Mouse (Mus musculus): ENCODE data around the gene C2cd6. TPM values are rescaled to one million over a fixed set of nuclear protein-coding genes. Genes with fewer than 3 reads are reported as not detected.

The C2cd6 gene
- not detected in 2 replicates for polyA plus RNA-seq (2012; ENCODE audit: insufficient read depth, insufficient read length, missing spikeins)

DNA sequence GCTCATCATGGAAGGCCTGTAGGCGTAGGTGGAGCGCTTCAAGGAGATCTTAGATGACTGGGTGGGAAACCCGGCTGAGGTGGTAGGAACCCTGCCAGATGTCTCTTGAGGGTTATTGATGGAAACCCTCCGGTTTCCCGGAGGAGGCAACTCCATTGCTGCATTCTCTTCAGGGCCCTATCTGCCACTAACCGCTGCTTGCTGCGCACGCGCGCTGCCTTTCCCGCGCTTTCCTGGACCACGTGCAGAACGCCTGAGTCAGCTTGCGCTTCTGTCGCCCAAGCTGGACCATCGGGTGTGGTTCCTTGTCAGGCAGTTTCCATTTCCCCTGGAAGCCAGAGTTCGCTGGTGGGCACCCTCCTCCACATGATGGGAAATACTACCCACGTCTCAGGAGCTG lies at the start of gene C2cd6:
Gene C2cd6 (minus strand): TSS at position 196 of the 400 bp plus-strand sequence.
- H3K4me3 ChIP-seq (ENCODE audit: insufficient read depth, low read length): no peak within 1 kb of the TSS
- H3K4me1 ChIP-seq (ENCODE audit: control insufficient read depth, insufficient read depth, low read length): no peaks in the 10 kb centered on the region
- no peak within 1 kb of the TSS for H3K27ac ChIP-seq (ENCODE audit: insufficient read depth, low read depth, low read length)
- TF ChIP-seq CTCF (IDR thresholded peaks at IDR 0.05; ENCODE audit: low read depth, low read length): no peak
- no peak for TF ChIP-seq POLR2A (IDR thresholded peaks at IDR 0.05; ENCODE audit: borderline replicate concordance, low read depth, low read length)

DNA sequence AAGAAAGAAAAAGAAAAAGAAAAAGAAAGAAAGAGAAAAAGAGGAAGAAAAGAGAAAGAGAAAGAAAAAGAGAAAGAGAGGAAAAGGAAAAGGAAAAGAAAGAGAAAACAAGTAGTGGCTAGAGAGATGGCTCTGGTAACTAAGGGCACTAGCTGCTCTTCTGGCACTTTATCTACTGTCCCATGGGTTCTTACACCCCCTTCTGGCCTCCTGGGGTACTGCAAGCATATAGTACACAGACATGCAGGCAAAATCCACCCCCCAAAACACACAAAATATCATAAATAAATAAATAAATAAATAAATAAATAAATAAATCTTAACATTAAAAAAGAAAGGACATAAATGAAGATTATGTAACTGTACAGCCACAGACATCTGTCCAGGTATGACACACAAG lies 48.1 kb upstream of the C2cd6 start:
- Histone ChIP-seq H3K4me1 (ENCODE audit: control insufficient read depth, insufficient read depth, low read length) (no peaks in the 10 kb centered on the region), H3K4me3 (ENCODE audit: insufficient read depth, low read length) (no peak overlapping the region), H3K27ac (ENCODE audit: insufficient read depth, low read depth, low read length) (no peak overlapping the region)
- TF ChIP-seq POLR2A (IDR thresholded peaks at IDR 0.05; ENCODE audit: borderline replicate concordance, low read depth, low read length): no peak
- no peak for TF ChIP-seq CTCF (IDR thresholded peaks at IDR 0.05; ENCODE audit: low read depth, low read length)

DNA sequence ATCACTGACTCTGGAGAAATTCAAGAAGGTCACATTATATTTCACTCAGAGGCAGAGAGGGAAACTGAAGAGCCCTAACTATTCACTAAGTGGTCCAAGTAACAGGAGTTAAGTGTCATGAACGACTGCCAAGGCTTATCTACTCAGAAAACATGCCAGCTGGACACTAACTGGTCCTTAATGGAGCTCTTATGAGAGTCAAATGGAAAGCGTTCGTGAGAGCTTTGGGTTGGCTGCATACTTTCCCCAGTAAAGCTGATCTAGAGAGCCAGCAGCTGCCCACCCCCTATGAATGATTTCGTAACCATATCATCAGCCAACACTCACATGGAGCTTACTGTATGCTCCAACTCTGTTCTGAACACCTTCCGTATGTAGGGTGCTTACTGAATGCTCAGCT lies 39.7 kb upstream of the C2cd6 start:
- Histone ChIP-seq H3K4me3 (ENCODE audit: insufficient read depth, low read length) (no peak overlapping the region), H3K4me1 (ENCODE audit: control insufficient read depth, insufficient read depth, low read length) (no peaks in the 10 kb centered on the region), H3K27ac (ENCODE audit: insufficient read depth, low read depth, low read length) (no peak overlapping the region)
- TF ChIP-seq POLR2A (IDR thresholded peaks at IDR 0.05; ENCODE audit: borderline replicate concordance, low read depth, low read length): no peak

DNA sequence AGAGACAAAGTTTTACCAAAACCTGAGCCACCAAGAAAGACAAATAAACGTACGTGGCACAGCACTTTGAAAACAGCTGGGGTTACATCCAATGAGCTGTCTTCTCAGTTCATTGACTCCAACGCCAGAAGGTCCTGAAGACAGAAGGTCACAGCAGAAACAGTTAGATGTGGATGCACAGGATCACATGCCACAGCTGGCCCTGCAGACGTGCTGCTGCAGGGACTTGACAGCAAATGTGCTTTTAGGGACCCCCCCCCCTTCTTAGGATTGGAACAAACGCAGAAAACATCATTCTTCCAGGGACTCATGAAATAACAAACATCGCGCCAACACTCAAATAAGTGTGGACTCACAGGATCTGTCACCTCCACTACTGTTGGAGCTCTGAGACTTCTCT lies 34.2 kb upstream of the C2cd6 start:
- Histone ChIP-seq H3K4me3 (ENCODE audit: insufficient read depth, low read length) (no peak overlapping the region), H3K27ac (ENCODE audit: insufficient read depth, low read depth, low read length) (no peak overlapping the region), H3K4me1 (ENCODE audit: control insufficient read depth, insufficient read depth, low read length) (no peaks in the 10 kb centered on the region)
- no peak for TF ChIP-seq CTCF (IDR thresholded peaks at IDR 0.05; ENCODE audit: low read depth, low read length)
- TF ChIP-seq POLR2A (IDR thresholded peaks at IDR 0.05; ENCODE audit: borderline replicate concordance, low read depth, low read length): no peak

DNA sequence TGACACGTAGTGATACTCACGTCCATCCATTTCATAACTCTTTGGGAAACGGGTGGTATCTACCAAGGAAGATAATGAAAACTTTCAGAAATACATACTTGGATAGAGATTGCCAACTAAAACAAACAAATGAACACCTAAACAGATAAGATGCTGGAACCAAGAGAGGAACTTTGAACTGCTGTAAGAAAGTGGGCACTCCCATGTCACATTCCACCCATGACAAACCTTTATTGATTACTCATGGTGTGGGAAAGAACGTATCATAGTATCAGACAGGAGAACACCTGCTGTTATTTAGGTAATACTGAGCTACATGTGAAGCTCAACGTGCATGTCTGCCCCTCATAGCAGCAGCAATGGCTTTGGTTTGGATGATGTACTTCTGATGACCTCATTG lies 30.9 kb upstream of the C2cd6 start:
- no peak overlapping the region for H3K27ac ChIP-seq (ENCODE audit: insufficient read depth, low read depth, low read length)
- H3K4me3 ChIP-seq (ENCODE audit: insufficient read depth, low read length): no peak overlapping the region
- TF ChIP-seq POLR2A (IDR thresholded peaks at IDR 0.05; ENCODE audit: borderline replicate concordance, low read depth, low read length) (no peak), CTCF (IDR thresholded peaks at IDR 0.05; ENCODE audit: low read depth, low read length) (no peak)
- no peaks in the 10 kb centered on the region for H3K4me1 ChIP-seq (ENCODE audit: control insufficient read depth, insufficient read depth, low read length)

DNA sequence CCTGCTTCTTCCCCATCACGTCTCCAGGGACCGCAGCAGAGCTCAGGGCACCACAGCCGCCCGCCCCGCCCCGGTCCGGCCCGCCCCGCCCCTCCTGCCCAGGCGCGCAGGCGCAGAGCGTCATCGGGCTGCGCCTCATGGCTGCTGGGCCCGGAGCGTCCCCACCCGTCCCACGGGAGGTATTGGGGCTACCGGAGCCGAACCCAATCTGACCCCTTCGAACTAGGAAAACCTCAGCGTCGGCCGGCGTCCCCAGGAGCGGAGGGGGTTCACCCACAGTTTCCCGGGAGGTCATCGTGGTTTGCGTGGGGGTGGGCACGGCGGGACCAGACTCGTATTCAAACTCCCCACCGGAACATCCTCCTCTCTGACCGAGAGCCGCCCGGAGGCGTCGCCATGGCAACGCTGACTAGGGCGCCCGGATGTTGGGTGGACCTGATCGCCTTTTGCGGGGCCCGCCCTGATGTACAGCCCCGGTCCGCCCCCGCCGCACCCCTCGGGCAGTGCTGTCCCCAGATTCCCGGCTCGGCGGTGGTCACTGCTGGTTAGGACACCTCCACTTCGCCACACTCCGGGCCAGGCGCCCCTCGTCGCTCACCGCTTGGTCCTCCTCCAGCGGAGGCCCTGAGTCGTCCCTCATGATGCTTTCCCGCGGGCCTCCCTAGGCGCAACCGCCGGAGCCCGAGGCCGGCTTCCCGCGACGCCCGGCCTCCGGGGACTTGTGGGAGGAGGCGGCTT lies 25.2 kb upstream of the C2cd6 start, which contains the start of gene Tmem237:
Gene Tmem237 (minus strand): TSS at position 689 of the 738 bp plus-strand sequence.
- Histone ChIP-seq H3K4me3 (ENCODE audit: insufficient read depth, low read length) (peak within 1 kb of the TSS; percentile 99), H3K27ac (ENCODE audit: insufficient read depth, low read depth, low read length) (peak within 1 kb of the TSS; percentile 35), H3K4me1 (ENCODE audit: control insufficient read depth, insufficient read depth, low read length) (no peaks in the 10 kb centered on the region)
- no peak for TF ChIP-seq POLR2A (IDR thresholded peaks at IDR 0.05; ENCODE audit: borderline replicate concordance, low read depth, low read length)
- no peak for TF ChIP-seq CTCF (IDR thresholded peaks at IDR 0.05; ENCODE audit: low read depth, low read length)

DNA sequence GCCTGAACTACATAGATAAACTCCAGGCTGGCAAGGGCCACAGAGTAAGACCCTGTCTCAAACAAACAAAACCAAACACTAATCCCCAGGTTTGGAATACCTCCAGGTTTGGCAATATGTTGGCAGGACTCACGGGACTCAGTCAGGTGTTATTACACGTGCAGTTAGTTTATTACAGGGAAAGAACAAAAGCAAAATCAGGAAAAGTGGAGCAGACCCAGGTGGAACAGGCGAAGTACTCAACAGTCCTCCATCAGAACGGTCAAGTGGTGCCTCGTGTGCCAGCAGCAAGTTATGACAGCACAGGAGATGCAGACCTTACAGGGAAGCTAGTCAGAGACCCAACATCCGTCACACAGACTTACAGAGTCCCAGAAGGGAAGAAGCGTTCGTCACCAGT lies 15.8 kb upstream of the C2cd6 start:
- H3K4me1 ChIP-seq (ENCODE audit: control insufficient read depth, insufficient read depth, low read length): no peaks in the 10 kb centered on the region
- H3K27ac ChIP-seq (ENCODE audit: insufficient read depth, low read depth, low read length): no peak overlapping the region
- H3K4me3 ChIP-seq (ENCODE audit: insufficient read depth, low read length): no peak overlapping the region
- TF ChIP-seq POLR2A (IDR thresholded peaks at IDR 0.05; ENCODE audit: borderline replicate concordance, low read depth, low read length): no peak
- TF ChIP-seq CTCF (IDR thresholded peaks at IDR 0.05; ENCODE audit: low read depth, low read length): no peak

DNA sequence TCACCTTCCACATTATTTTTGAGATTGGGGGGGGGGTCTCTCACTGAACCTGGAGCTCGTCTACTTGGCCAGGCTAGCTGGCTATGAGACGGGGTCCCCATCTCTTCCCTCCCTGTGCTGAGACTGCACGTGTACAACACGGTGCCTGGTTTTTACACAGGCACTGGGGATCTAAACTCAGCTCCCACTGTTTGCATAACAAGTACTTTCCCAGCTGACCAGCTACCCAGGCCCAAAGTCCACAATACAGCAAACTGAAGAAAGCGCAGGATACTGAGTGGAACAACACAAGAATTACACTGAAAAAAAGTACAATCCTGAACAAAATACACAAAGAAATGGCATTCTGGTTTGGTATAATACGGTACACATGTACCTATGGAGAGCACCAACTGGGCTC lies 7.4 kb upstream of the C2cd6 start:
- H3K4me3 ChIP-seq (ENCODE audit: insufficient read depth, low read length): no peak overlapping the region
- TF ChIP-seq POLR2A (IDR thresholded peaks at IDR 0.05; ENCODE audit: borderline replicate concordance, low read depth, low read length) (no peak), CTCF (IDR thresholded peaks at IDR 0.05; ENCODE audit: low read depth, low read length) (no peak)
- no peaks in the 10 kb centered on the region for H3K4me1 ChIP-seq (ENCODE audit: control insufficient read depth, insufficient read depth, low read length)
- no peak overlapping the region for H3K27ac ChIP-seq (ENCODE audit: insufficient read depth, low read depth, low read length)

DNA sequence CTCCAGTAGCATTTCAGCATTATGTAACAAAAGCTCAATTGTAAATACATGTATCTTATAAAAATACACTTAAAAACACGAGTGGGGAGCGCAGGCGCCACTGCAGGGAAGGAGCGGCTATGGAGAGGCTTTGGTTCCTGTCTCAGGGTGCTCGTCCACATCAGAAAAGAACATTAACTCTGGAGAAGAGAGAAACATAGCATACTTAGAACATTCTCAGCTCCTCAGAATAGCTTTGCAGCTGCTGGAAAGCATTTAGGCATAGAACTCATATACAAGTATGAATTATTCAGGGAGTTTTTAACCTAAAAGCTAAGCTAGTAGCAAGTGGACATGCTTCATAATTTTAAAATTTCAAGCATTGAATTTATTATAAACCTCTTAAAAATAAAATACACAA lies 6.3 kb upstream of the C2cd6 start:
- Histone ChIP-seq H3K27ac (ENCODE audit: insufficient read depth, low read depth, low read length) (no peak overlapping the region), H3K4me3 (ENCODE audit: insufficient read depth, low read length) (no peak overlapping the region), H3K4me1 (ENCODE audit: control insufficient read depth, insufficient read depth, low read length) (no peaks in the 10 kb centered on the region)
- TF ChIP-seq CTCF (IDR thresholded peaks at IDR 0.05; ENCODE audit: low read depth, low read length) (no peak), POLR2A (IDR thresholded peaks at IDR 0.05; ENCODE audit: borderline replicate concordance, low read depth, low read length) (no peak)

DNA sequence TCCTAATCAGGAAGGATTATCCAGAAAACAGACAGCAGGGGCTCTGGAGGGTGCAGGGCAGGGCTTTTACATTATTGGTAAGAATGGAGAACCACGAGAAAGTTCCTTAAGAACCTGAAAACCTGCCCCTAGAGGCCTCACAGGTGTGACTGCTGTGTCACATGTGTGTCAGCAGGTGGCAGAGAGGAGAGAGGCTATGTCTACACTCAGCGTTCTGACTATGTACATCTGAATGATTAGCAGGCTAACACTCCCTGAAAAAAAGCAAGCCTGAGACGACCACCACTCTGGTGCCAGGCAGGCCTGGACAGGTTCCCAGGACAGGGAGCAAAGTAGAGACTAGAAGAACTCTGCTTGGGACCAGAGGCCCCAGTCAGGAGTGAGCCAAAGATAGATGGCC lies 23.8 kb downstream of the C2cd6 start:
- no peaks in the 10 kb centered on the region for H3K4me1 ChIP-seq (ENCODE audit: control insufficient read depth, insufficient read depth, low read length)
- no peak for TF ChIP-seq POLR2A (IDR thresholded peaks at IDR 0.05; ENCODE audit: borderline replicate concordance, low read depth, low read length)
- TF ChIP-seq CTCF (IDR thresholded peaks at IDR 0.05; ENCODE audit: low read depth, low read length): no peak

More for the DNA sequence above, 23.8 kb downstream of the C2cd6 start:
- H3K4me3 ChIP-seq (ENCODE audit: insufficient read depth, low read length): no peak overlapping the region
- H3K27ac ChIP-seq (ENCODE audit: insufficient read depth, low read depth, low read length): no peak overlapping the region
